Mouse (Mus musculus) layer of hippocampus, adult 9-11 months (tissue): ENCODE measurements around the gene Hfe.
"Not testable (repeated sequence)": the region's sequence is repeated elsewhere in the genome, so short reads cannot be mapped to it uniquely, and the experiment has no call there.

ENCODE experiments used
- DNase-seq: peaks from one replicate; pipeline ENCODE4 v3.0.0; 2022

Gene Hfe

DNA sequence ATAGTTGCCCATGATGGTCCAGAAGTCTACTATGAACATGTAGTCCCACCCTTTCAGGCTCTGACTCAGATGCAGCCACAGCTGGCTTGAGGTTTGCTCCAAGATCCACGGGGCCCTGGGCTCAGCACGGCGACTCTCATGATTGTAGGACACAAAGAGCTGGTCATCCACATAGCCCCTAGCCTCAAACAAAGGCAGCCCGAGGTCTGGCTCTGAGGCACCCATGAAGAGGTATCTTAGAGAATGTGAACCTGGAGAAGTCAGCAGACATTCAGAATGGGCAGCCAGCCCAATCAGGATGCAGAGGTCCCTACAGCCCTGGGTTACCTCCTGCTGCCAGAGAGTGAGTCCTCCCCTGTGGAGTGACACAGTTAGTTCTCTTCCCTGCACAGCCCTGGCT is 2.6 kb downstream of the Hfe start:
- no peak for DNase-seq

DNA sequence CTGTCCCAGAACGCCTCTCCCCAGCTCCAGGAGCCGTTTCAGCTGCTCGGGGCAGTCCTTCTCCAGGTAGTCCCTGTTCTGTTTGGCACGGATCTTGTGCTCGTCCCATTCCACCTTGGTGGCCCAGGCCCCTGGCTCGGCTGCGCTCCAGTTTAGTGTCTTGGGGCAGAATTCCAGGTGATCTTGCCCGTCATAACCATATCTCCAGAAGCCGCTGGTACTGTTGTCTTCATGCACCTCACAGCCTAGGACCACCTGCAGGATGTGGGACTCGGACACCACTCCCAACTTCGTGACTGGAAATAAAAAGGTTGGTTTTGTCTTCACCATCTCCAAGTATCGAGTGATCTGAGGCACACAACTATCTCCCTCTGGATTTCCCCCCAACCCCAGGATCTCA is 3.9 kb downstream of the Hfe start:
- DNase-seq: no peak

DNA sequence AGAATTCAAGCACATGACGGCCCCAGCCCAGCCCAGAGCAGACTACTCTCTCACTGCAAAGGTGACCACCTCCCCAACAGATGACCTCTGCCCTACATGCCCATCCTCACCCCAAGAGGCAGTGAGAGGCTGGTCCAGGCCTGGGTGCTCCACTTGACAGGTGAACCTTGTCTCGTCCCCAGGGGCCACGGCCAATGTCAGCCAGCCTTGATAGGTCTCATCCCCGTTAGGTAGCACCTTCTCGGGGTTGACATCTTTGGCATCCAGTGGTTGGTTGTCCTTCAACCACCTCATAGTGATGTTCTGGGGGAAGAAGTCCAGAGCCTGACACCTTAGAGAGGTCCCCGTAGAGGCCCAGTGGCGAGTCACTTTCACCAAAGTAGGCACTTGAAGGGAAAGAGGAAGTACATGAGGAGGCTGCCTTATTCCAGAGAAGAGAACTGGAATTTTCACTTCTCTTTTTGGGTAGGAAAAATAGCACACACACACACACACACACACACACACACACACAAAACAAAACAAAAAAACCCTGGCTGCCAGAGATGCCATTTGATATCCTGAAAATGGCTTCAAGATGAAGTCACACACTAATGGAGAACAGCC is 4.8 kb downstream of the Hfe start:
- DNase-seq: no peak

DNA sequence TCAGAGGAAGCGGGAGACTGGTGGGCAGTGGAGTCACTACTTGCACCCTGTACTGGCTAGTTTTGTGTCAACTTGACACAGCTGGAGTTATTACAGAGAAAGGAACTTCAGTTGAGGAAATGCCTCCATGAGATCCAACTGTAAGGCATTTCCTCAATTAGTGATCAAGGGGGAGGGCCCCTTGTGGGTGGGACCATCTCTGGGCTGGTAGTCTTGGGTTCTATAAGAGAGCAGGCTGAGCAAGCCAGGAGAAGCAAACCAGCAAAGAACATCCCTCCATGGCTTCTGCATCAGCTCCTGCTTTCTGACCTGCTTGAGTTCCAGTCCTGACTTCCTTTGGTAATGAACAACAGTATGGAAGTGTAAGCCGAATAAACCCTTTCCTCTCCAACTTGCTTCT is 7.9 kb downstream of the Hfe start:
- not testable (repeated sequence) for DNase-seq

DNA sequence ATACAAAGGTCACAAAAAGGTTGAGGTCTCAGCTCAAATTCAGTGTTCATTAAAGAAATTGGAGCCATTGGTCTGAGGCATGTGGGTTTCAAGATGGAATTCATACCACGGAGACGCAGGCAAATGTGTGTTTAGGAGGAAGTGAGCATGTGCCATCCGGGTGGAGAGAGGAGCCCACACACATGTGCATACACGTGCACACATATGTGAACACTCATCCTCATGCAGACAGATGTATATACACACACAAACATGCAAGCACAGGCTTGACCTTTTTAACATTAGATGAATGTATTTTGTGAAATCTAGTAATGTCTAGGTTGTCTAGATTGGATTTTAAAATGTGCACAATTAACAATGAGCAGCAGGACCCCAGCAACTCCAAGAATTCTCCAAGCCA is 8.4 kb downstream of the Hfe start:
- no peak for DNase-seq

DNA sequence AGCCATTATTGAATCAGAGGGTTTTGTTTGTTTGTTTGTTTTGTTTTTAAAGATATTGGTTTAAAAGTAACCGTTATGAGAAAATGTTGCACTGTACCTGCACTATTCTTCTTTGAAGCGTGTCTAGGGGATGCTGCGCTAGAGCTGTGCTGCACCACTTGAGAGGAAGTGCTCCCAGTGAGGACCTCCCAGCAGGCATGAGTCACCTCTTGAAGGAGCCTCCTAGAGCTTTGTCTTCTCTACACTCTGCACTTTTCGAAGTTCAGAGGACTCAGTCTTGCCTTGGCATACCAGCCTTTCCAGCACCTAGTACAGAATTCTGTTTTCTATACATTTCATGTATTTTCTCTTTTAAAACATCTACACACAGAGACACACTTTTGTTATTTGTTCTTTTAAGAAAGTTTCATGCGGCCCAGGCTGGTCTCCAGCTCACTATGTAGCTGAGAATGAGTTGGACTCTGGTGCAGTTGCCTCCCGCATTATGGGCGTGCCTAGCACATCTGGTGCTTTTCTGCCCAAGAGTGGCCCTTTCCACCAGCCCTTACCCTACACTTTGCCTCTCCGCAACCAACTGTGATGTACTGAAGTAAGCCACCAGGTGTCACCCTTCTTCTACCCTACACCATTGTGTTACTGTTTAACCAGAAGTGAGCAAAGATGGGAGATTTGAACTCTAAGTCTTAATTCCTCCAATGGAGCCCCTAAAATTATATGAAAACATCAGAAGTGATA is 9.7 kb downstream of the Hfe start:
- peak; percentile 84 for DNase-seq

DNA sequence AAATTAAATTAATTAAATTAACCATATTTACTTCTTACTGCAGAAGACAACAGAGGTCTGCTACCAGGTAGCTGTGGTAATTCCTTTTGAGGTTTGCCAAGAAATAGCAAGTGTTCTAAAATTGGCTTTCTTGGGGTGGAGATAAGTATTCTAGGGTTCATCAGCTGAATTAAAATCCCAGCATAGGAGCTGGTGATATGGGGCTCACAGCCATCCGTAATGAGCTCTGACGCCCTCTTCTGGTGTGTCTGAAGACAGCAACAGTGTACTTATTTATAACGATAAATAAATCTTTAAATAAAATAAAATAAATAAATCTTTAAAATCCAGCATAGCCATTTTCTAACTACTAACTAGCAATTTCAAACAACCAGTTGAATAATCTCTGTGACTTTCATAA is 10.9 kb downstream of the Hfe start:
- DNase-seq: no peak

DNA sequence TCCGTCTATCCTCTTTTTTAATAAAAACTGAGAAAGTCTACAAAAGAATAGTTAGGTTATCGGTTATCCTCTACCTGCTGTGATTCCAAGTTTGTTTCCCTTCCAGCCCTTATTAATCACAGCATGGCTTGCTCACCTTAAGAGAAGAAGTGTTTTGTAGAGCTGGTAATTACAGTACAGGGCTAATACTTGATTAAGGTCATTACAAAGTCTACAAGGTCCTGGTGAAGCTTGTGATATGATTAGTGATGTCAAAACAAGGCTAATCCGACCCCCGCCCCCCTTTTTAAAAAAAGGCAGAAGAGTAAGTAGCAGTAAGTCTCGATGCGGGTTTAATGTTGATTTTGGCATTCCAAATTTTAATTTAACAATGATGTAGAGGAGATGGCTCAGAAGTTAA is 11.7 kb downstream of the Hfe start:
- DNase-seq: no peak

DNA sequence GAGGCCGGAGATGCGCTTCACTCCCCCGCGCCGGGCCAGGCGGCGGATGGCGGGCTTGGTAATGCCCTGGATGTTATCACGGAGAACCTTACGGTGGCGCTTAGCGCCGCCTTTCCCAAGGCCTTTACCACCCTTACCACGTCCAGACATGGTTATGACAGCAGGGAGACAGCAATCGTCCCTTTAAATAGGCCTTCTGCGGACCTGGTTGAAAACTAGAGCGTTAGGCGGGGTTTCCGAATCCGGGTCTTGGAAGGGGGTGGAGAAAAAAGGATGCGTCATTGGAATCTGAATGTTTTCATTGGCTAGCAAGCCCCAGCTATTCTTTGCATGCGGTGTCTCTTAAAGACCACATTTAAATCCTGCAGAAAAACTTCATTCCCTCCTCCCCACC is 12.4 kb downstream of the Hfe start, which contains the start of gene Hist1h4c:
Gene Hist1h4c (minus strand): TSS at position 155 of the 394 bp plus-strand sequence.
- peak; percentile 98 for DNase-seq

DNA sequence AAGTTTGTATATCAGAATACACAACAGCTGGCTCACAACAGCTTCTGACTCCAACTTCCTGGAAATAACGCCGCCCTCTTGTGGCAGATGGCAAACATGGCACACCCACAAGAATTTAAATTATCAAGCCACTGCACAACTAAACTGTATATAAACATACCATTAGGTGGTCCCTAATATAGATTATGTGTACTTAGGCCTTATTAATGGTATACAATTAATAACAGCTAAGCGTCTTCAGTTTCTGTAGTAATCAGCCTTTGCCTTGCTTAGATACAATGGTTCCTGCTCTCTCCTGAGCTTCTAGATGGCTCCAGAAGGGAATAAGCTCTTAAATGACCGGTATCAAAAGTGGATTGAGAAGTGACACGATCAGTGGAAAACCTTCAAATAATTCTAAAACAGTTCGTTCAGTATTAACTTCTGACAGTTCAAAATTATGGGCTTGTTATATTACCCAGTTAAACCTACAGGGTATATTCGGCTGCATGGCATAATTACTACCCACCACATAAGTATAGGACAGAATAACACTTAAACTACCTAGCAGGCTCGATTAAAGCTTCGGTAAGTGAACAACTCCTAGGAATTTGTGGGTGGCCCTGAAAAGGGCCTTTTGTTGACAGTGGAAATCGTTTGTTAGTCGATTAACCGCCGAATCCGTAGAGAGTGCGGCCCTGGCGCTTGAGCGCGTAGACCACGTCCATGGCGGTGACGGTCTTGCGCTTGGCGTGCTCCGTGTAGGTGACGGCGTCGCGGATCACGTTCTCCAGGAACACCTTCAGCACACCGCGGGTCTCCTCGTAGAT is 13.0 kb downstream of the Hfe start:
- DNase-seq: no peak

DNA sequence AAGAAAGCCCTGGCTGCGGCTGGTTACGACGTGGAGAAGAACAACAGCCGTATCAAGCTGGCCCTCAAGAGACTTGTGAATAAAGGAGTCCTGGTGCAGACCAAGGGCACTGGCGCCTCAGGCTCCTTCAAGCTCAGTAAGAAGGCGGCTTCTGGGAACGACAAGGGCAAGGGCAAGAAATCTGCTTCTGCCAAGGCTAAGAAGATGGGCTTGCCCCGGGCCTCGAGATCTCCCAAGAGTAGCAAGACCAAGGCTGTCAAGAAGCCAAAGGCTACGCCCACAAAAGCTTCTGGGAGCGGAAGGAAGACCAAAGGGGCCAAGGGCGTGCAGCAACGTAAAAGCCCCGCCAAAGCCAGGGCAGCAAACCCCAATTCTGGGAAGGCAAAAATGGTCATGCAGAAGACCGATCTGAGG is 14.6 kb downstream of the Hfe start:
- no peak for DNase-seq

DNA sequence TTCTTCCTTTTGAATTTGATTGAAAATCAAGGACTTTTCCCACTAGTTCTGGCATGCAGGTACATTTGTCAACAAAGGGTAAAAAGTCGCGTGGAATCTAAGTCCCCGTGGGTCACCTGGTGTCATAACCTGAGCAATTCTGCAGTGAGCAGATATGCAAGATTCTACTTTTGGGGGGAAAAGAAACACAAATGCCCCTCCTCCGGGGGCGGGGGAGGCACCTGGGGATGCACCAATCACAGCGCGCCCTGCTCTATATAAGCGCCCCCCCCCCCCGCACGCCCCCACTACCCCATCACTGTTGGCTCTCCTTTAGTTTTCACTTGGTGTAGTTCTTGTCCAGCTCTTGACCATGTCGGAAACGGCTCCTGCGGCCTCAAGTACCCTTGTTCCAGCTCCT is 15.1 kb downstream of the Hfe start, which contains the start of gene Hist1h1t:
Gene Hist1h1t (plus strand): TSS at position 301 of the 400 bp plus-strand sequence.
- no peak for DNase-seq

DNA sequence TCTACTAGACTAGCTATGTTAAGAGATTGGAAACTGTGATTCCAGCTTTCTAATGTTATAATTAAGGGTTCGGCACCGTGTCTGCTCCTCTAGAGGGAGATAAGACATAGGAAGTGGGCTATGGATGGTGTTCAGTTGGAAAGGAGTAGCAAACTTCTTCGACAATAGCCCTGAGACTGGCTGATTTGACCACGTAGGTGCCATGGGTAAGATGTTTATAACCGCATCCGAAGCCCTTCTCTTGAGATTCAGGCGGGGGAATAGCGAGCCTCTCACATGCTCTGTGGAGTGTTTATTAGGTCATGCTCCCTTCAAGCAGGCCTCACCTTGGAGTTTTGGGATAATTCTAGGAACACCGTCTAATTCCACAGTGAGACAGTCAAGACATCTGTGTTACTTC is 15.7 kb downstream of the Hfe start:
- no peak for DNase-seq

DNA sequence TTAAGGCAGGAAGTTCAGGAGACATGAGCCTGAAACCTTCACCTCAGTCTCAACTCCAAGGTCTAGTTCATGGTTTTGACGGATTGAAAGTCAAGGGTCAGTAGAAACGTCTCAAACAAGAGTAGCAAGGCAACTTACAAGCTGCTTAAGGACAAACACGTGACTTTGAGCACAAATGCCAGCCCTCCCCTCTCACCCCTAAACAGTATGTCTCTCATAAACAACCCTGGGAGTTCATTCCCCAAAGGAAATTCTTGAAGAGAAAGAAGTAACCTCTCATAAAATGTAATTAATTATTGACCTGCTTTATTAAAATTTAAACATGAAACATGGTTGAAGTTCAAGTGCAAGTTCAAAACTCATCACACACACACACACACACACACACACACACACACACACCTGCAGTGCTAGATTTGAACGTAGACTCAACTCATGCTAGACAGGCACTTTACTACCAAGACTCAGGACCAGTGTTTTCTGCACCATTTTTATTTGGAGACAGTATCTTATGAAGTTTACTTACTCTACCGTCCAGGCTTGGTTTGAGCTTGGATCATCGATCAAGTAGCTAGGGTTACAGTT is 16.7 kb downstream of the Hfe start:
- DNase-seq: no peak

DNA sequence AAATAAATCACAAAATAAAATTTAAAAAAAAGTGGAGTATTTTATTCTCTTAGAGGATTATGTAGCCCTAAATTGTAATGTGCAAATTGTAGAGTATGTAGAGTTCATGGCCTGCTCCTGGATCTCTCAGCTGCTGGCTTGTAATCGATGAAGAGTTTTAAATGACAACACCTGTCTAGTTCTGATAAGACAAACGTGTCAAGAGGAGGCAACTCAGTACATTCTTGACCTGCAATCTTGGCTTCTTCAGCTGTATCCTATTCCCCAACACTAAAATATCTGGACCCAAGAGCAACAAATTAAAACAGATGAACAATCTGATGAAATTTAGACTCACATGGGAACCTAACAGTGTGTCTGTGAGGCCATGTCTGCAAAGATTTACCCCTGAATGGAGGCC is 21.2 kb downstream of the Hfe start:
- no peak for DNase-seq

DNA sequence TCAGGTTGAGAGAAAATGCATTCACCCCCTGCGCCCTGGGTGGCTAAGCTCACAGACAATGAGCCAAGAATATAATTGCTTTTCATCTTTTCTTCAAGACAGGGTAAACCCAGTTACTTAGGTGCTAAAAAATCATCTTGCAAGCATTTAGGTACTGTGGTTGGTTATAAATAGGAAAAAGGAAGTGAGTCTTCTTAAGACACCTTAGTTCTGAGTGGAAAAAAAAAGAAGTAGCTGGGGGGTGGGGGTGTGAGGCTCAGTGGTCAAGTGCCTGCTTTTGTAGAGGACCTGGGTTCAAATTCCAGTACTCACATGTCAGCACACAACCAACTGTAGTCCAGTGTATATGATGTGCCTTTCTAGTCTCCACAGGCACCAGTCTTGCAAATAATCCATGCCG is 21.7 kb downstream of the Hfe start:
- no peak for DNase-seq

DNA sequence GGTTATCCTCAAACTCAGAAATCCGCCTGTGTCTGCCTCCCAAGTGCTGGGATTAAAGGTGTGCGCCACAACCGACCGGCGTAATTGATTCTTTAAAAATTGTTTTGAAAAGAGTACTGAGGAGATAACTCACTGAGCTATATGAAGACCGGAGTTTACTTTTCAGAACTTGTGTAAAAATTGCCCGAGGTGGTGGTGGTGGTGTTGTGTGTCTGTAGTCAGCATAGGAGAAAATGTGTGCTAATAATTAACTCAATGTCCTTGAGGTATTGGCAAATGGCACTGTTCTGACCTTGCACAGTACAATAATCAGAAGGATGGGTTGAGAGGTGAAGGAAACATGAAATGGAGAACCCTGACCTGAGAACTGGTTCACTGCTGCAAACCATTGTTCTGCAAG is 22.7 kb downstream of the Hfe start:
- no peak for DNase-seq

DNA sequence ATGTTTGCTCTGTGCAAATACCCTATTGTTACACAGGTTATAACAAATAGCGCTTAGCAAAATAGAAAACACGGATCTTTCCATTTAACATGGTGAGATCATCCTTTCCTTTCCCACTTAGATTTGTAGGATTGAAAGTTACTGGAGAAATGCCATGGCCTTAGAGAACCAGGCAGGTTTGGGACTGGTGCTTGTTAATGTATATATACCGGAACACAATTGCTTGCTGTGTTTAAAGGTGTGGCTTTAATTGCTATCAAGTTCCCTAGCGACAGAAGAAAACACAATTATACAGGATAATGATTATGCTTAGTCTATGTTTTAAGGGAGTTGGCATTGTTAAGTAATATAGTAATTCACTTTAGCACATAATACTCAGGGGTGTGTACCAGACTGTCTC is 23.5 kb downstream of the Hfe start:
- no peak for DNase-seq

DNA sequence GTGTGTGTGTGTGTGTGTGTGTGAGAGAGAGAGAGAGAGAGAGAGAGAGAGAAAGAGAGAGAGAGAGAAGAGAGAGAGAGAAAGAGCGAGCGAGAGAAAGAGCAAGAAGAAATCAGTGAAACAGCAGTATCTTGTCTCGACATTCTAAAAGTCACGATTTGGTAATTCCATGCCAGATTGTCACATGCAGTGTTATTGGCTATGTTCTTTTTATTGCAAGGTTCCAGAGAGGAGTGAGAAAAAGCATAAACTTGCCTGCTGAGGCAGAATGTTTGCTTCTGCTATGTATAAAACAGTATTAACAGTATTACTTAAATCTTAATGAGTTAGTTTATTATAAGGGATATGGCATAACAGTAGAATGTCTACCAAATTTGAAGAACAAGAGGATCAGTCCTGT is 24.7 kb downstream of the Hfe start:
- DNase-seq: no peak

DNA sequence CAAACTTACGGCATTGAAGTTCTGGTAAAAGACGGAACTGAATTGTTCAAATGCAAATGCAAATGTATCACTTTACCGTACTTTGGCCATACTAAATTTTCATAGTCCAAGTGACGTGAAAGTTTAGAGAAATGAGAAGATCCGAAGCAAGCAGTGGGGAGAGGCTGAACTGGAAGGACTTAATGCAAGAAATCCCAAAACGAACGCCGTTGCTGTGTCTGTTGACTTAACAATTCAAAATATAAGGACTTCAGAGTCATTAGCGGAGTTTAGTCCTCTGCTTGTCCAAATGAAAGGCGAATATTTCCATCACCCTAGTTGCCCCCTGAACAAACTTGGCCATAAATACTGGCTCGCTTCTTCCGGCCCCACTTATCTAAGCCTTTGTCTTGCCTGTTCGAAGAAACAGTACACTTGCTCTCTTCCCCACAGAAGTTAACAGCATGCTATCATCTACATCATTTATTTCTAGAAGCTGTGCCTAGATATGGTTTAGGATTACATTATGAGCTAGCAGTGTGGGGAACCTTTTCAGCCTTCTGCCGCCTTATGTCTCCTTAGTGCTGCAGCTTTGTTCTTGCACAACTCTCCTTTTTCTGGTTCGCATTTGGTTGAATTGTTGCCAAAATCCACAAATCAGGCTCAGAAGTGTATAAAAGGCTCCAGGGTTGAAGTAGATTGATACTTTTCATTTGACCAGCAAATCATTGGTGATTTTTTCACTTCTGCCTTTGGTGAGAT is 25.4 kb downstream of the Hfe start:
- no peak for DNase-seq

DNA sequence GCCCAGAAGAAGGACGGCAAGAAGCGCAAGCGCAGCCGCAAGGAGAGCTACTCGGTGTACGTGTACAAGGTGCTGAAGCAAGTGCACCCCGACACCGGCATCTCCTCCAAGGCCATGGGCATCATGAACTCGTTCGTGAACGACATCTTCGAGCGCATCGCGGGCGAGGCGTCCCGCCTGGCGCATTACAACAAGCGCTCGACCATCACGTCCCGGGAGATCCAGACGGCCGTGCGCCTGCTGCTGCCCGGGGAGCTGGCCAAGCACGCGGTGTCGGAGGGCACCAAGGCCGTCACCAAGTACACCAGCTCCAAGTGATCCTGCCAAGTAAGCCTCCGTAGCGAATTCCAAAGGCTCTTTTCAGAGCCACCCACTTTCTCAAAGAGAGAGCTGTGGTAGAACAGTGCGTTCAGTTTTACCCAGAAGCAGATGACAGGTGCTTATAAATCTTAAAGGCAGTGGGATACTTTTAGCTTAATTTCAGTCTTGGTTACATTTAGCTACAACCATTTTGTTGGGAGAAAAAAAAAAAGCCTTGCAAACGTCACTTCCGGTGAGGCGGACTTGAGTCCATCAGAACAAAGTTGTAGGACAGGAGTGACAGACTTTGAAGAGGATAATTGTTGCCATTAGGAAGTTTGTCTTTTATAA is 26.2 kb downstream of the Hfe start:
- peak; percentile 61 for DNase-seq

DNA sequence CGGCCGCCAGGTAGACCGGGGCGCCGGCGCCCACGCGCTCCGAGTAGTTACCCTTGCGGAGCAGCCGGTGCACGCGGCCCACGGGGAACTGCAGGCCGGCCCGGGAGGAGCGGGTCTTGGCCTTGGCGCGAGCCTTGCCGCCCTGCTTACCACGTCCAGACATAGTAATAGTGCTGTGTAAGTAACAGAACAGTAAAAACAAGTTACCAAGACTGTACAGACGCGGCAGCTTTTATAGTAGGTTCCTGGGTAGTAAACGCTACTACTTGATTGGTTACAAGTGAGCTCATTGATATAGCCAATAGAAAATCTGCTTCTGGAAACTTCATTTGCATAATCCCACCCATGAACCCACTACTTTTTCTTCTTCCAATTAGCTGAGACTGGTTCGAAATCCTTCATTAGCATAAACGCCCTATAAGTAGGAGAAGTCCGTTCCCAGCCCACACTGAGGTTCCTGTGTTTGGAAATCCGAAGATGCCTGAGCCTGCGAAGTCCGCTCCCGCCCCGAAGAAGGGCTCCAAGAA is 26.8 kb downstream of the Hfe start, which contains the start of the genes Hist1h2ac and Hist1h2bc:
Gene Hist1h2ac (minus strand): TSS at position 194 of the 527 bp plus-strand sequence.
Gene Hist1h2bc (plus strand): TSS at position 445 of the 527 bp plus-strand sequence.
- DNase-seq: peak; percentile 95
